Comparison of ENCODE assay signal across 14 mouse cellular contexts in genomic region chr4:148885921-148886540, GRCm38 (mm10).
DNase-seq lines count a peak whose midpoint lies in the region; ATAC-seq lines count a peak whose summit lies in the region.
"Had no signal": no experiment of that assay in that cellular context is flagged by ENCODE, and none has a peak within 500 bp of the region (broad histone marks: within the 10 kb centered on the region; RNA-seq: fewer than 3 reads in every experiment).

No protein-coding gene starts in this region.

- H3K4me2 ChIP-seq in forebrain, embryonic 11.5 days (ENCODE audit: low read depth, low read length, severe bottlenecking): no peak overlapping the region
- no peak overlapping the region for H3K4me2 ChIP-seq in hindbrain, embryonic 16.5 days (ENCODE audit: low read length)
- H3K4me2 ChIP-seq in neural tube, embryonic 14.5 days (ENCODE audit: low read depth, low read length): no peak overlapping the region
- H3K4me2 ChIP-seq: limb, embryonic 12.5 days had no signal

- H3K9me3 ChIP-seq in forebrain, embryonic 11.5 days (ENCODE audit: control insufficient read depth, low read length): no peaks in the 10 kb centered on the region
- H3K9me3 ChIP-seq in hindbrain, embryonic 16.5 days (ENCODE audit: control insufficient read depth, low read length): no peaks in the 10 kb centered on the region
- H3K9me3 ChIP-seq in neural tube, embryonic 14.5 days (ENCODE audit: control insufficient read depth, low read length): no peaks in the 10 kb centered on the region
- H3K9me3 ChIP-seq: limb, embryonic 12.5 days had no signal

- no peak overlapping the region for H3K4me3 ChIP-seq in forebrain, embryonic 11.5 days (ENCODE audit: low read depth, low read length)
- no peak overlapping the region for H3K4me3 ChIP-seq in hindbrain, embryonic 16.5 days (ENCODE audit: low read length)
- no peak overlapping the region for H3K4me3 ChIP-seq in neural tube, embryonic 14.5 days (ENCODE audit: low read depth, low read length)
- H3K4me3 ChIP-seq: limb, embryonic 12.5 days had no signal

- no peaks in the 10 kb centered on the region for H3K36me3 ChIP-seq in forebrain, embryonic 11.5 days (ENCODE audit: control insufficient read depth, insufficient read depth, low read length)
- no peaks in the 10 kb centered on the region for H3K36me3 ChIP-seq in hindbrain, embryonic 16.5 days (ENCODE audit: control insufficient read depth, insufficient read depth, low read length)
- no peaks in the 10 kb centered on the region for H3K36me3 ChIP-seq in neural tube, embryonic 14.5 days (ENCODE audit: control insufficient read depth, insufficient read depth, low read length)
- H3K36me3 ChIP-seq: limb, embryonic 12.5 days had no signal

- H3K9ac ChIP-seq in forebrain, embryonic 11.5 days (ENCODE audit: low read length): 0 out of 2 replicates have a peak overlapping the region, but pooled peaks have one; percentile 9
- H3K9ac ChIP-seq in hindbrain, embryonic 16.5 days (ENCODE audit: low read depth, low read length): no peak overlapping the region
- H3K9ac ChIP-seq in neural tube, embryonic 14.5 days (replicated peaks; ENCODE audit: low read depth, low read length): no peak overlapping the region
- H3K9ac ChIP-seq: limb, embryonic 12.5 days had no signal

- H3K27ac ChIP-seq in forebrain, embryonic 11.5 days (ENCODE audit: low read depth, low read length): peak overlapping the region; percentile 71; the same call in 1 of the 2 replicates
- peak overlapping the region; percentile 8; the same call in 1 of the 2 replicates for H3K27ac ChIP-seq in hindbrain, embryonic 16.5 days (ENCODE audit: low read depth, low read length)
- H3K27ac ChIP-seq in neural tube, embryonic 14.5 days (ENCODE audit: low read depth, low read length): no peak overlapping the region
- H3K27ac ChIP-seq: limb, embryonic 12.5 days had no signal

- peak; percentile 51 for DNase-seq in left cerebral cortex, postnatal 4 days
- no peak for DNase-seq in left cerebral cortex, postnatal 14 days (ENCODE audit: low spot score in 2 of 2)
- DNase-seq in forebrain, embryonic 11.5 days (ENCODE audit: low spot score): no peak
- no peak for DNase-seq in T-cell, adult 2 months (ENCODE audit: low spot score)
- DNase-seq in left cerebral cortex, adult 9 months (ENCODE audit: low spot score in 2 of 2): no peak
- DNase-seq: adrenal gland, postnatal 36 days; cerebellum, adult 9-10 months; gastrocnemius, postnatal 36 days; kidney, adult 11 months; lung, adult 18-20 months; thymus, postnatal 25 days had no signal

- peaks cover 5% of the 10 kb centered on the region; the same call in 1 of the 2 replicates for H3K27me3 ChIP-seq in forebrain, embryonic 11.5 days (ENCODE audit: control insufficient read depth, insufficient read depth, low read length)
- H3K27me3 ChIP-seq in hindbrain, embryonic 16.5 days (replicated peaks; ENCODE audit: control insufficient read depth, insufficient read depth, low read length): peaks cover 26% of the 10 kb centered on the region
- peaks cover 16% of the 10 kb centered on the region; the same call in 1 of the 2 replicates for H3K27me3 ChIP-seq in neural tube, embryonic 14.5 days (ENCODE audit: control insufficient read depth, insufficient read depth, low read length)

- intact Hi-C loops in left cerebral cortex, postnatal 4 days (cut with DNase I): no loop called here
- intact Hi-C loops in left cerebral cortex, postnatal 14 days (cut with DNase I): no loop called here

- WGBS in forebrain, embryonic 11.5 days: 25% methylated on average over 9 of the region's 9 CpGs
- WGBS in hindbrain, embryonic 16.5 days: 28% methylated on average over 9 of the region's 9 CpGs
- 23% methylated on average over 9 of the region's 9 CpGs for WGBS in neural tube, embryonic 14.5 days

- peaks cover 37% of the 10 kb centered on the region for H3K4me1 ChIP-seq in forebrain, embryonic 11.5 days (replicated peaks; ENCODE audit: control insufficient read depth, insufficient read depth, low read length)
- H3K4me1 ChIP-seq in hindbrain, embryonic 16.5 days (ENCODE audit: control insufficient read depth, insufficient read depth, low read depth, low read length): peaks cover 27% of the 10 kb centered on the region
- H3K4me1 ChIP-seq in neural tube, embryonic 14.5 days (ENCODE audit: control insufficient read depth, insufficient read depth, low read length): peaks cover 20% of the 10 kb centered on the region

- ATAC-seq in forebrain, embryonic 11.5 days (replicated peaks; ENCODE audit: low FRiP score): peak; percentile 32
- ATAC-seq in hindbrain, embryonic 16.5 days: peak; percentile 68
- peak; percentile 39; the same call in 1 of the 2 replicates for ATAC-seq in neural tube, embryonic 14.5 days (ENCODE audit: low read depth)
